Mouse (Mus musculus): Measurements from ENCODE around the gene Srgap3. TPM values are rescaled to one million over a fixed set of nuclear protein-coding genes. Genes with fewer than 3 reads are reported as not detected.

Srgap3 gene
- polyA plus RNA-seq, 1 experiment from 2014 or later, result 0.50 TPM

- H3K4me1 ChIP-seq (replicated peaks; ENCODE audit: control insufficient read depth, insufficient read depth, low read length), result no peaks in the 10 kb centered on the region
- no peak for ATAC-seq
- H3K4me2 ChIP-seq (replicated peaks; ENCODE audit: low read depth), result no peak overlapping the region
- 79% methylated on average over 6 of the region's 6 CpGs for WGBS
- no peaks in the 10 kb centered on the region for H3K9me3 ChIP-seq (ENCODE audit: control insufficient read depth)
- H3K4me3 ChIP-seq (ENCODE audit: low read depth, low read length), result no peak overlapping the region
- H3K27me3 ChIP-seq (replicated peaks; ENCODE audit: control insufficient read depth, insufficient read depth, low read length), result no peaks in the 10 kb centered on the region
- no peak overlapping the region for H3K27ac ChIP-seq (ENCODE audit: low read depth, low read length)
- H3K36me3 ChIP-seq (ENCODE audit: control insufficient read depth, insufficient read depth), result no peaks in the 10 kb centered on the region
- no peak for TF ChIP-seq CTCF (IDR thresholded peaks at IDR 0.05; ENCODE audit: low read depth)
- H3K9ac ChIP-seq (ENCODE audit: low read depth, low read length), result no peak overlapping the region
These were observed 17.6 kb downstream of the Srgap3 start for GRCm38 (mm10) chr6:112929291-112929984.

GRCm38 (mm10) chr6:112928841-112929240 is 18.2 kb downstream of the Srgap3 start:
- H3K4me2 ChIP-seq (replicated peaks; ENCODE audit: low read depth), result no peak overlapping the region
- no peak overlapping the region for H3K9ac ChIP-seq (ENCODE audit: low read depth, low read length)
- 56% methylated on average over 6 of the region's 6 CpGs for WGBS
- no peaks in the 10 kb centered on the region for H3K36me3 ChIP-seq (ENCODE audit: control insufficient read depth, insufficient read depth)
- H3K9me3 ChIP-seq (ENCODE audit: control insufficient read depth), result no peaks in the 10 kb centered on the region
- H3K27me3 ChIP-seq (replicated peaks; ENCODE audit: control insufficient read depth, insufficient read depth, low read length), result no peaks in the 10 kb centered on the region
- H3K27ac ChIP-seq (ENCODE audit: low read depth, low read length), result no peak overlapping the region
- no peak for ATAC-seq
- no peak for TF ChIP-seq CTCF (IDR thresholded peaks at IDR 0.05; ENCODE audit: low read depth)
- H3K4me1 ChIP-seq (replicated peaks; ENCODE audit: control insufficient read depth, insufficient read depth, low read length), result no peaks in the 10 kb centered on the region
- H3K4me3 ChIP-seq (ENCODE audit: low read depth, low read length), result no peak overlapping the region

- no peaks in the 10 kb centered on the region for H3K9me3 ChIP-seq (ENCODE audit: control insufficient read depth)
- no peak overlapping the region for H3K4me3 ChIP-seq (ENCODE audit: low read depth, low read length)
- no peak overlapping the region for H3K4me2 ChIP-seq (replicated peaks; ENCODE audit: low read depth)
- no peaks in the 10 kb centered on the region for H3K4me1 ChIP-seq (replicated peaks; ENCODE audit: control insufficient read depth, insufficient read depth, low read length)
- 95% methylated on average over 5 of the region's 5 CpGs for WGBS
- no peaks in the 10 kb centered on the region for H3K27me3 ChIP-seq (replicated peaks; ENCODE audit: control insufficient read depth, insufficient read depth, low read length)
- no peak overlapping the region for H3K27ac ChIP-seq (ENCODE audit: low read depth, low read length)
- ATAC-seq, result no peak
- no peak for TF ChIP-seq CTCF (IDR thresholded peaks at IDR 0.05; ENCODE audit: low read depth)
- H3K36me3 ChIP-seq (ENCODE audit: control insufficient read depth, insufficient read depth), result no peaks in the 10 kb centered on the region
- H3K9ac ChIP-seq (ENCODE audit: low read depth, low read length), result no peak overlapping the region
These were observed 19.7 kb downstream of the Srgap3 start for GRCm38 (mm10) chr6:112927341-112927740.

GRCm38 (mm10) chr6:112926011-112926410 is 21.1 kb downstream of the Srgap3 start:
- Histone ChIP-seq H3K27ac (ENCODE audit: low read depth, low read length) (no peak overlapping the region), H3K36me3 (ENCODE audit: control insufficient read depth, insufficient read depth) (no peaks in the 10 kb centered on the region), H3K4me3 (ENCODE audit: low read depth, low read length) (no peak overlapping the region), H3K9ac (ENCODE audit: low read depth, low read length) (no peak overlapping the region), H3K4me1 (replicated peaks; ENCODE audit: control insufficient read depth, insufficient read depth, low read length) (no peaks in the 10 kb centered on the region), H3K4me2 (replicated peaks; ENCODE audit: low read depth) (no peak overlapping the region), H3K9me3 (ENCODE audit: control insufficient read depth) (no peaks in the 10 kb centered on the region), H3K27me3 (replicated peaks; ENCODE audit: control insufficient read depth, insufficient read depth, low read length) (no peaks in the 10 kb centered on the region)
- no peak for TF ChIP-seq CTCF (IDR thresholded peaks at IDR 0.05; ENCODE audit: low read depth)
- 75% methylated on average over 5 of the region's 5 CpGs for WGBS
- ATAC-seq, result no peak

- H3K4me3 ChIP-seq (ENCODE audit: low read depth, low read length), result no peak overlapping the region
- H3K4me1 ChIP-seq (replicated peaks; ENCODE audit: control insufficient read depth, insufficient read depth, low read length), result no peaks in the 10 kb centered on the region
- no peak for ATAC-seq
- no peak overlapping the region for H3K9ac ChIP-seq (ENCODE audit: low read depth, low read length)
- peak overlapping the region; percentile 23; the same call in 1 of the 2 replicates for H3K27ac ChIP-seq (ENCODE audit: low read depth, low read length)
- no peaks in the 10 kb centered on the region for H3K9me3 ChIP-seq (ENCODE audit: control insufficient read depth)
- no peak for TF ChIP-seq CTCF (IDR thresholded peaks at IDR 0.05; ENCODE audit: low read depth)
- no peaks in the 10 kb centered on the region for H3K36me3 ChIP-seq (ENCODE audit: control insufficient read depth, insufficient read depth)
- H3K27me3 ChIP-seq (replicated peaks; ENCODE audit: control insufficient read depth, insufficient read depth, low read length), result no peaks in the 10 kb centered on the region
- H3K4me2 ChIP-seq (replicated peaks; ENCODE audit: low read depth), result no peak overlapping the region
- WGBS, result 58% methylated on average over 11 of the region's 11 CpGs
These were observed 21.7 kb downstream of the Srgap3 start for GRCm38 (mm10) chr6:112925234-112925975.

- H3K9ac ChIP-seq (ENCODE audit: low read depth, low read length), result no peak overlapping the region
- 74% methylated on average over 13 of the region's 13 CpGs for WGBS
- H3K36me3 ChIP-seq (ENCODE audit: control insufficient read depth, insufficient read depth), result no peaks in the 10 kb centered on the region
- H3K9me3 ChIP-seq (ENCODE audit: control insufficient read depth), result no peaks in the 10 kb centered on the region
- no peak overlapping the region for H3K4me2 ChIP-seq (replicated peaks; ENCODE audit: low read depth)
- TF ChIP-seq CTCF (IDR thresholded peaks at IDR 0.05; ENCODE audit: low read depth), result no peak
- no peaks in the 10 kb centered on the region for H3K4me1 ChIP-seq (replicated peaks; ENCODE audit: control insufficient read depth, insufficient read depth, low read length)
- H3K27ac ChIP-seq (ENCODE audit: low read depth, low read length), result no peak overlapping the region
- no peak overlapping the region for H3K4me3 ChIP-seq (ENCODE audit: low read depth, low read length)
- ATAC-seq, result no peak
- H3K27me3 ChIP-seq (replicated peaks; ENCODE audit: control insufficient read depth, insufficient read depth, low read length), result no peaks in the 10 kb centered on the region
These were observed 22.4 kb downstream of the Srgap3 start for GRCm38 (mm10) chr6:112924606-112925141.

Data from intestine, postnatal 0 days (tissue).